Mouse (Mus musculus) urinary bladder, postnatal 14 days (tissue): ENCODE data around the gene Gm13199.

Experiments used
- DNase-seq: peaks from one replicate; pipeline ENCODE4 v3.0.0; 2021; ENCODE audit warnings: low spot score

Gene Gm13199

GRCm38 (mm10) chr2:5862834-5863233 lies at the start of gene Gm13199:
TSS of gene Gm13199 (minus strand) at chr2:5862934.
- DNase-seq = no peak

GRCm38 (mm10) chr2:5911282-5911965 lies 48.7 kb upstream of the Gm13199 start:
- no peak for DNase-seq

DNA sequence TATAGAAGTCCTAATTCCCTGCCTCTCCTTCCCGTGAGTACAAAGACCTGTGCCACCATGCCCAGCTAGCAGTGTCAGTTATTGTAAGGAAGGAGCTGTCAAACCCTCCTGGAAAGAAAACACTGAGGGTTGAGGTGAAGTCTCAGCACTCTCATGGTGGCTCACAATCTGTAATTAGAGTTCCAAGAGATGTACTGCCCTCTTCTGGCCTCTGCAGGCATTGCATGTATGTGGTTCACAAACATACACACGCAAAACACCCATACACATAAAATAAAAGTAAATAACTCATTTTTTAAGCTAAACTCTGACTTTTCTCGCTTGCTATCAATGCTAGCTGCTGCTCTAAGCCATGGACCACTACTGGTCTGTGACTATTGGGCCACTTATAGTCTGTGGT lies 43.9 kb upstream of the Gm13199 start:
- peak; percentile 27 for DNase-seq

DNA sequence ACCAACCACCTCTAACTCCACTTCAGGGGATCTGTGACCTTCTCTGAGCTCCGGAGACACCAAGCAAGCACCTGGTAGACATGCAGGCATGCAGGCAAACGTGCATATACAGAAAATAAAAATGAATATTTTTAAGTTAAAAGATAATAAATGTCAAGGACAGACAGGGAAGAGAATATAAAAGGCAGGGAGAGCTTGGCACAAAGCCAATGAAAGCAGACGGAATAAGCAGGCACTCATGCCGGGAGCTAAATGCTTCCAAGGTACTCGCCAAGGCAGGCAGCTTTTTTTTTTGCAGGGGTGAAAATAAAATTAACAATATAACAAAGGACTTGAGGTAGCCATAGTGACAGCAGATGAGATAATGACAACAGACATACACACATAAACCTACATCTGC lies 43.4 kb upstream of the Gm13199 start:
- peak; percentile 7 for DNase-seq

- DNase-seq = peak; percentile 13
Observed at GRCm38 (mm10) chr2:5900145-5900544, 37.4 kb upstream of the Gm13199 start.

DNA sequence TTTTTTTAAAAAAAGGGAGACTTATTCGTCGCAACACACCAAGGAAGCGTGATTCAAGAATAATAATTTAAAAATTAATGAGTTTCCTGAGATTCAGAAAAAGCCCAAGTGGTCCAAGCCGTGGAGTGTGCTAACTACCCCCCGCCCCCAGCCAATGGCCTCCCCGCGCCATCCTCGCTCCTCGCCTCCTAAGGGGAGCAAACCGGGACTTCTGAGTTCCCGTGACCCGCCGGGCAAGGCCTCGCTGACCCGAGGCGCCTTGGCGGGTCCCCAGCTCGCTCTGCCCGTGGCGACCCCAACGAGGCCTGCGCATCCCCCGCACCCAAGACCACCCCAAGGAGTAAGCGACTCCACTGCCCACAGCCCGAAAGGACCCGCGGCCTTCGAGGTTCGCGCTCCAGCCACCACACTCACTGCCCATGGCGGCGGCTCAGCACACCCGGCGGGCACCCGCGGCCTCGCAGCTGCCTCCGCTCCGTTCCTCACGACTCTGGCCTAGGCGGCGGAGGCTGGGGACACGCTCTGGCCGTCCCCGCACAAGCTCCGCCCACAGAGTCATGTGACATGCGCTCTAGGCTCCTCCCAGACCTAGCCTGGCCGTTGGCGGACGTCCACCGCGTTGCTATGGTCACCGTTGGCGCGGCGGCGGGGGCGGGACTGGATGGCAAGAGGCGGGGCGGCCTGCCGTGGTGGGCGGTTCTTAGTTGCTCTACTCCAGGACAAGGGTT lies 32.3 kb upstream of the Gm13199 start, which contains the start of gene Sec61a2:
TSS of gene Sec61a2 (minus strand) at position 590 of the 728 bp plus-strand sequence.
- DNase-seq = peak; percentile 100

- DNase-seq = no peak
Observed at GRCm38 (mm10) chr2:5894296-5894695, 31.6 kb upstream of the Gm13199 start.

DNA sequence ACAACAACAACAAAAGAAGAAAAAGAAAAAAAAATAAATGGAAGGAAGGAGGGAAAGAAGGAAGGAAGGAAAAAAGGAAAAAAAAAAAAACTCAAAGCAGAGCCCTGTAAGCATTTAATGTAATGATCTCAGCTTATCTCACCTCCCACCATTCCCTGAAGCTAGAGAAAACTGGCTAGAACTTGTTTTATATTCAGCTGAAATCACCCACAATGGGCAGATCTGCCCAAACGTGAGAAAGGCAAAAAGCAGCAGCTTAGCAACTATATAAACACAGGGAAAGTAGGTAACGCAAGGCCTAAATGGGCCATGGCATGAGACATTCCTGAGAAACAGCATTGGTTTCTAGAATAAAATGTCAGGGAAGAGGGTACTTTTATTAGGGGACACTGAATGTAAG lies 26.7 kb upstream of the Gm13199 start:
- no peak for DNase-seq

- no peak for DNase-seq
Observed at GRCm38 (mm10) chr2:5888865-5889264, 26.1 kb upstream of the Gm13199 start.

GRCm38 (mm10) chr2:5877446-5877845 lies 14.7 kb upstream of the Gm13199 start:
- DNase-seq = no peak

- no peak for DNase-seq
Observed at GRCm38 (mm10) chr2:5869746-5870145, 7.0 kb upstream of the Gm13199 start.

DNA sequence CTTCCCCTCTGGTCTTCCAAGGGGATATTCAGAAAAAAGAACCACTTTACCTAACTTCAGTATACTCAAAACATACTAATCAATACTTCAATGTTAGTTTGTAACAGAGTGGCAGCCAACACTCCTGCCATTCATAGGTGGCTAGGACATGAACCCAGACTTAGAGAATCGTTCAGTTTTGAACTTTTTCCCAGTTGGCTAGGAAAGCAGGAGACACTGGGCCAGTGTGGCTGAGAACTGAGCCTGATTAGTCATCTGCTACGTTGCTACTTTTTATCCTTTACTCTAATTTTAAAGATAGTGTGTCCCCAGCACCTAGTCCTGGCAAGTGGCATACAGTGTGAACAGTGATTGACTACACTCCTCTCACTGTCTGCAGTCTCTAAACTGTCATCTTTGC lies 4.9 kb upstream of the Gm13199 start:
- DNase-seq = no peak

DNA sequence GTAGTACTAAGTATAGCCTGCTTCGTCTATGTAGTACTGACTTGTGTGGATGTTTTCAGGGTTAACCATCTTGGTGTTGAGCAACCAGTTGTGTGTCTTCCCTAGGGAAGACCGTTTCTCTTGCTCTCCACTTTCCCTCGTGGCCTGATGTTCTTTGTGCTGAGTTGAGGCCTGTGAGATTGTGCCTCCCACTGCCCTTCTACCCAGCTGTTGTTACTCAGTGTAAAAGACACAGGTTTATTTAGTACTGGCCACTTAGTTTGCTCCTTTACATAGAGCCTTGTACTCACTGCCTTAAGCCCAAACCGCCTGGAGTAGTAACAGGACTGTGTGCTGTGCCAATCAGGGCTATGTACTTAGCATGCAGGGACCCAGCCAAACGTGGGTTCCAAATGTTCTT lies 10.9 kb downstream of the Gm13199 start:
- DNase-seq = no peak

GRCm38 (mm10) chr2:5851116-5851515 lies 11.6 kb downstream of the Gm13199 start:
- peak; percentile 23 for DNase-seq

- DNase-seq = no peak
Observed at GRCm38 (mm10) chr2:5845826-5846225, 16.9 kb downstream of the Gm13199 start.

DNA sequence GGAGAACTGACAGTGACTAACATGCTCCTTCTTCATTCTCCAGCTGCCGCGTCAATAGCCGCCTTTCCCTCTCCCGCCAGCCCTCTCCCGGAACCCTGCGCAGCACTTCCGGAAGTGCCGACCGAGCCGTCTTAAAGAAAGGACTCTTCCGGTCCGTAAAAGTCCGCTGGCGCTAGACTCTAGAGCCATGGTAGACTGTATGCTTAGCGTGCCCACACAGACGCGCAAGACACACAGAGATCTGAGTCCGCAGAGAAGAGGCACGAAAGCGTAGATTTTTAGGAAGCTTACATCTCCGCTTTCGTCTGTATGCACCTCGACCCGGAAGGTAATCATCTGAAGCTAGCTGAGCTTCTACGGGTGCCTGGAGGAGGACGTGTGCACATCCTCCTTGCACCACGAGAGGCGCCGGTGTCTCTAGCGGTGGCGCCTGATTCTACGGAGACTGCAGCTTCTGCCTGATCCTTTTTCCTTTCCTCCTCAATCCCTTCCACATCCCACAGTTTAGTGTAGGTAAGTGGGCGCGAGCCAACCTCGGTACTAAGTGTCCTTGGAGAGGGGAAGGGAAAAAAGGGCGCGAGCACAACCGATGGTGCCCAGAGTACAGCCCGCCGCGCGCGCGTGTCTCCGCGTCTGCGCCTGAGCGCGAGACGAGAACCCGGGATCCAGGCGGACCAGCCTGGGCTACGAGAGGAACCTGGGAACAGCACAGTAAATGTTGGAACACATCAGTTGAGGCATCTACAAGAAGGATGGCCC lies 17.7 kb downstream of the Gm13199 start, which contains the start of the genes Nudt5 and Cdc123:
TSS of gene Nudt5 (plus strand) at position 147 of the 759 bp plus-strand sequence.
TSS of gene Cdc123 (minus strand) at position 292 of the 759 bp plus-strand sequence.
- peak; percentile 86 for DNase-seq

DNA sequence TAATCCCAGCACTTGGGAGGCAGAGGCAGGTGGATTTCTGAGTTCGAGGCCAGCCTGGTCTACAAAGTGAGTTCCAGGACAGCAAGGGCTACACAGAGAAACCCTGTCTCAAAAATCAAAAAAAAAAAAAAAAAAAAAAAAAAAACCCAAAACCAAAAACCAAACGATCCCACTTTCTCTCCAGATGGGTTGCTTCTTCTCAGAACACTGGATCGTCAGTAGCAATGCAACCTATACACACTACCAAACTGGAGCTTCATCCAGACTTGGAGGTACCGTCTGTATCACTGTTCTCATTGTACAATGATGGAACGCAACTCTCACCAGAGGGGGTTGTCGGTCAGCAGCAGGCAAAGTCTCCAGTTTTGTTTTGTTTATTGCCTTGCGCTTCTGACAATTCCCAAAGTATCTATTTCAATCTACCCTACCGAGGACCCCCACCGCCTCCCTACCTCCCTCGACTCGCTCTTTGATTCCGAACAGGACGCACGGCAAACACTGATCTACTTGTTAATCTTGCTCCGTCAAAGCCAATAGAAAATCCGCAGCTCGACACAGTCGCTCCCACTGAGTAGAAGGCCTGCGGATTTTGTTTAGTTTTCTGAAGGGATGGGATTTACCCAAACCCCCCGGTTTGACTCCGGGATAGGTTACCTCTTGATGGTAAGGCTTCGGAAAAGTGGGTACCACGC lies 18.4 kb downstream of the Gm13199 start:
- DNase-seq = no peak

DNA sequence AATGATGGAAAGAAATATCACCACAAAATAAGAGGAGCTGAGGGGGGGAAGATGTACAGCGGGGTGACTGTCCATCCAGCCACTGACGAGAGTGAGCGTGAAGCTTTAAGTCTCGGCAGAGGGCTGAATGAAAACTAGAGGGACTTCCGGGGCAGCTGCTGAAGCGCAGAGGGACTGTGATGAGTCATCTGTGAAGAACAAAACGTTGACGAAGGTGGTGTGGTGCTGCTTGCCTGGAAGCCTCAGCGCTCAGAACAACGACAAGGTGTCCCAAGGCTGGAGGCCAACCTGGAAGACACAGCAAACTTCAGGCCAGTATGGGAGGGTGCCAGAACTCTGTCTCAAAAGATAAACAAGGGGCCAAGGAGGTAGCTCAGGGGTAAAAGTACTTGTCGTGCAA lies 21.9 kb downstream of the Gm13199 start:
- no peak for DNase-seq

GRCm38 (mm10) chr2:5825265-5825913 lies 37.3 kb downstream of the Gm13199 start:
- no peak for DNase-seq

GRCm38 (mm10) chr2:5824685-5825084 lies 38.0 kb downstream of the Gm13199 start:
- DNase-seq = no peak

- no peak for DNase-seq
Observed at GRCm38 (mm10) chr2:5824213-5824612, 38.5 kb downstream of the Gm13199 start.
